In the genomic region with DNA sequence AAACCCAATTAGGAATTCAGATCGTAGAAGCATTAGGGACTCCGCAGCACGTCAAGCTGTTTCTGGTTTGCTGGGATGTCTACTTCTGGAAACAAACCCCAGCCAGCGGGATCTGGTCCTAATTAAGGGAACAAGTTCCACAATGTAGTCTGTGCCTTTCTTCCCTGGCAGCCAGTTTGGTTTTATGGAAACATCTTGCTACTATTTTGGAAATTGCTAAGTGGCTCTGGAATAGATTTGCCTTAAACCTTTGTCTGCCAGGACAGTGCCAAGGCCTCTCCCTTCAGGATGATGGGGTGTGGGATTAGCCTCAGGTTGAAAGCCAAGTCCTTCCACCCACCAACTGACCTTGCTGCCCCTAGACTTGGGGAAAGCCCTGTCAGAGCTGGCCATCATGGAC, we compare ENCODE assay signal across 10 mouse cellular contexts.
DNase-seq lines count a peak whose midpoint lies in the region; ATAC-seq and TF ChIP-seq lines count a peak whose summit lies in the region.
"Had no signal": no experiment of that assay in that cellular context is flagged by ENCODE, and none has a peak within 500 bp of the region (broad histone marks: within the 10 kb centered on the region; RNA-seq: fewer than 3 reads in every experiment).

No protein-coding gene starts in this region.

- no peak for DNase-seq in gastrocnemius, adult 2 months
- DNase-seq in gastrocnemius, adult 18-20 months (ENCODE audit: low spot score), result no peak
- DNase-seq in fibroblast of lung, adult 2 months (ENCODE audit: low read depth), result peak; percentile 39
- DNase-seq in layer of hippocampus, adult 18-20 months (ENCODE audit: low spot score in 2 of 2), result peak; percentile 70 to 86
- no peak for DNase-seq in gastrocnemius, postnatal 10 days
- no peak for DNase-seq in gastrocnemius, postnatal 4 days (ENCODE audit: low spot score in 2 of 2)
- DNase-seq in ovary, postnatal 14 days (ENCODE audit: low spot score), result no peak

- intact Hi-C loops in gastrocnemius, adult 2 months (cut with DNase I), result no loop called here

- no peaks in the 10 kb centered on the region for H3K9me3 ChIP-seq in midbrain, embryonic 16.5 days (replicated peaks; ENCODE audit: control insufficient read depth, low read length, poor library complexity, severe bottlenecking)

- H3K36me3 ChIP-seq in midbrain, embryonic 16.5 days (ENCODE audit: control insufficient read depth, insufficient read depth, low read length), result no peaks in the 10 kb centered on the region

- WGBS in midbrain, embryonic 16.5 days, result 2% methylated on average over 4 of the region's 4 CpGs

- TF ChIP-seq CTCF in gastrocnemius, adult 2 months (IDR thresholded peaks at IDR 0.05), result no peak

- no peaks in the 10 kb centered on the region for H3K27me3 ChIP-seq in midbrain, embryonic 16.5 days (ENCODE audit: control insufficient read depth, insufficient read depth, low read depth, low read length)

- H3K4me1 ChIP-seq in midbrain, embryonic 16.5 days (ENCODE audit: control insufficient read depth, insufficient read depth, low read length), result peaks cover 23% of the 10 kb centered on the region

- peak overlapping the region; percentile 21; the same call in 1 of the 2 replicates for H3K9ac ChIP-seq in midbrain, embryonic 16.5 days (ENCODE audit: low read depth, low read length)

- peak overlapping the region; percentile 53; the same call in 1 of the 2 replicates for H3K27ac ChIP-seq in gastrocnemius, adult 2 months
- H3K27ac ChIP-seq in midbrain, embryonic 16.5 days (ENCODE audit: low read length), result peak overlapping the region; percentile 78

- peak overlapping the region; percentile 34 for H3K4me2 ChIP-seq in midbrain, embryonic 16.5 days (ENCODE audit: low read length)

- H3K4me3 ChIP-seq in gastrocnemius, adult 2 months, result peak overlapping the region; percentile 45; the same call in 1 of the 2 replicates
- no peak overlapping the region for H3K4me3 ChIP-seq in midbrain, embryonic 16.5 days (ENCODE audit: low read depth, low read length)
- H3K4me3 ChIP-seq: myocyte had no signal

- no peak for ATAC-seq in midbrain, embryonic 16.5 days
- ATAC-seq: intestine, embryonic 16.5 days had no signal

Comparison
In these comparisons a context has a peak if more than half of its experiments do, and no peak if none do; other contexts are left out.
1. DNase-seq: peak in fibroblast of lung, adult 2 months (single experiment) and layer of hippocampus, adult 18-20 months (2 of 2); none in gastrocnemius, adult 2 months (single experiment), gastrocnemius, adult 18-20 months (single experiment), gastrocnemius, postnatal 10 days (single experiment), gastrocnemius, postnatal 4 days (0 of 2) and ovary, postnatal 14 days (single experiment).